ENCODE assay signal across 15 mouse cellular contexts in genomic region chr2:59800481-59801266, GRCm38 (mm10).
DNase-seq lines count a peak whose midpoint lies in the region; ATAC-seq and TF ChIP-seq lines count a peak whose summit lies in the region.
"Had no signal": no experiment of that assay in that cellular context is flagged by ENCODE, and none has a peak within 500 bp of the region (broad histone marks: within the 10 kb centered on the region; RNA-seq: fewer than 3 reads in every experiment).

No protein-coding gene starts in this region.

- DNase-seq in liver, embryonic 11.5 days (ENCODE audit: low spot score) = no peak
- DNase-seq in liver = no peak
- DNase-seq in cerebellum, adult 9-10 months = peak; percentile 60
- DNase-seq in liver, embryonic 14.5 days (ENCODE audit: low read depth in 3 of 3, low spot score in 3 of 3) = no peak
- no peak for DNase-seq in left cerebral cortex, postnatal 14 days (ENCODE audit: low spot score in 2 of 2)
- DNase-seq in right cerebral cortex, postnatal 4 days = no peak
- DNase-seq in testis, postnatal 10 days (ENCODE audit: low spot score) = no peak
- DNase-seq: midbrain, embryonic 14.5 days had no signal

- 0 out of 2 replicates have a peak, but pooled peaks cover 6% of the 10 kb centered on the region for H3K4me1 ChIP-seq in liver, embryonic 11.5 days (replicated peaks; ENCODE audit: control insufficient read depth, insufficient read depth, low read length)
- H3K4me1 ChIP-seq in liver, embryonic 14.5 days (replicated peaks; ENCODE audit: control insufficient read depth in 2 of 2, insufficient read depth in 2 of 2, low read length in 1 of 2) = no peaks in the 10 kb centered on the region; a peak in 1 of 4 replicates

- ATAC-seq in liver, embryonic 11.5 days (replicated peaks; ENCODE audit: low FRiP score) = peak; percentile 76
- ATAC-seq in liver, embryonic 14.5 days (ENCODE audit: insufficient read depth) = peak; percentile 37; the same call in 1 of the 2 replicates
- ATAC-seq: hindbrain, embryonic 16.5 days; lung, postnatal 0 days had no signal

- no peak overlapping the region for H3K4me3 ChIP-seq in liver, embryonic 11.5 days (ENCODE audit: low read depth, low read length)
- H3K4me3 ChIP-seq in liver, embryonic 14.5 days (ENCODE audit: insufficient read depth in 1 of 2, low read depth in 2 of 2, low read length in 2 of 2) = no peak overlapping the region
- H3K4me3 ChIP-seq: embryonic facial prominence, embryonic 12.5 days; forebrain, embryonic 12.5 days; heart, embryonic 15.5 days; kidney, embryonic 15.5 days; neural tube, embryonic 12.5 days had no signal

- H3K4me2 ChIP-seq in liver, embryonic 11.5 days = 0 out of 2 replicates have a peak overlapping the region, but pooled peaks have one; percentile 9
- no peak overlapping the region for H3K4me2 ChIP-seq in liver, embryonic 14.5 days (ENCODE audit: low read depth)
- H3K4me2 ChIP-seq: embryonic facial prominence, embryonic 12.5 days; forebrain, embryonic 12.5 days; heart, embryonic 15.5 days; kidney, embryonic 15.5 days; neural tube, embryonic 12.5 days had no signal

- no peaks in the 10 kb centered on the region for H3K9me3 ChIP-seq in liver, embryonic 11.5 days (ENCODE audit: control insufficient read depth, low read length)
- no peaks in the 10 kb centered on the region for H3K9me3 ChIP-seq in liver, embryonic 14.5 days (ENCODE audit: control insufficient read depth, low read length)
- H3K9me3 ChIP-seq: embryonic facial prominence, embryonic 12.5 days; forebrain, embryonic 12.5 days; heart, embryonic 15.5 days; kidney, embryonic 15.5 days; neural tube, embryonic 12.5 days had no signal

- H3K36me3 ChIP-seq in liver, embryonic 11.5 days (ENCODE audit: control insufficient read depth, insufficient read depth, low read length) = peaks cover 10% of the 10 kb centered on the region; the same call in 1 of the 2 replicates
- H3K36me3 ChIP-seq in liver, embryonic 14.5 days (replicated peaks; ENCODE audit: control insufficient read depth, insufficient read depth, low read depth) = no peaks in the 10 kb centered on the region

- WGBS in liver, embryonic 11.5 days = 66% methylated on average over 18 of the region's 18 CpGs
- WGBS in liver, embryonic 14.5 days (ENCODE audit: insufficient replicate concordance) = 49% methylated on average over 18 of the region's 18 CpGs

- no peaks in the 10 kb centered on the region for H3K27me3 ChIP-seq in liver, embryonic 11.5 days (replicated peaks; ENCODE audit: control insufficient read depth, insufficient read depth, low read length)
- H3K27me3 ChIP-seq in liver, embryonic 14.5 days (ENCODE audit: control insufficient read depth, insufficient read depth, low read length) = no peaks in the 10 kb centered on the region
- H3K27me3 ChIP-seq: embryonic facial prominence, embryonic 12.5 days; forebrain, embryonic 12.5 days; heart, embryonic 15.5 days; kidney, embryonic 15.5 days; neural tube, embryonic 12.5 days had no signal

- no peak for TF ChIP-seq CTCF in liver, embryonic 14.5 days (IDR thresholded peaks at IDR 0.05; ENCODE audit: low read depth)

- no peak overlapping the region for H3K9ac ChIP-seq in liver, embryonic 11.5 days (ENCODE audit: low read depth, low read length)
- H3K9ac ChIP-seq in liver, embryonic 14.5 days (replicated peaks) = no peak overlapping the region
- H3K9ac ChIP-seq: embryonic facial prominence, embryonic 12.5 days; forebrain, embryonic 12.5 days; heart, embryonic 15.5 days; kidney, embryonic 15.5 days; neural tube, embryonic 12.5 days had no signal

- no peak overlapping the region for H3K27ac ChIP-seq in liver, embryonic 11.5 days (ENCODE audit: low read depth, low read length)
- H3K27ac ChIP-seq in liver, embryonic 14.5 days = no peak overlapping the region
- H3K27ac ChIP-seq: embryonic facial prominence, embryonic 12.5 days; forebrain, embryonic 12.5 days; heart, embryonic 15.5 days; kidney, embryonic 15.5 days; neural tube, embryonic 12.5 days had no signal

- intact Hi-C loops in left cerebral cortex, postnatal 14 days (cut with DNase I) = no loop called here

- no peak for TF ChIP-seq EP300 in liver, embryonic 14.5 days (IDR thresholded peaks at IDR 0.05; ENCODE audit: low read depth)
